Mouse (Mus musculus): ENCODE measurements around the gene Serpina11.

- TF ChIP-seq MAX (IDR thresholded peaks at IDR 0.05) (no peak), CTCF (IDR thresholded peaks at IDR 0.05; ENCODE audit: control insufficient read depth, insufficient read depth, insufficient read length) (no peak), USF1 (IDR thresholded peaks at IDR 0.05; ENCODE audit: low read depth) (no peak), CEBPB (IDR thresholded peaks at IDR 0.05; ENCODE audit: low read depth) (no peak)
Measured at GRCm38 (mm10) chr12:103989514-103989767, 316 bp downstream of the Serpina11 start.
